Mouse (Mus musculus) natural killer cell, adult 2 months (primary cell): ENCODE measurements around the gene Pclaf.

Source experiments
- DNase-seq, 2 experiments: peaks; one replicate each; pipeline ENCODE4 v3.0.0; 2022; ENCODE audit warnings: low spot score in 2 of 2

The Pclaf gene

DNA sequence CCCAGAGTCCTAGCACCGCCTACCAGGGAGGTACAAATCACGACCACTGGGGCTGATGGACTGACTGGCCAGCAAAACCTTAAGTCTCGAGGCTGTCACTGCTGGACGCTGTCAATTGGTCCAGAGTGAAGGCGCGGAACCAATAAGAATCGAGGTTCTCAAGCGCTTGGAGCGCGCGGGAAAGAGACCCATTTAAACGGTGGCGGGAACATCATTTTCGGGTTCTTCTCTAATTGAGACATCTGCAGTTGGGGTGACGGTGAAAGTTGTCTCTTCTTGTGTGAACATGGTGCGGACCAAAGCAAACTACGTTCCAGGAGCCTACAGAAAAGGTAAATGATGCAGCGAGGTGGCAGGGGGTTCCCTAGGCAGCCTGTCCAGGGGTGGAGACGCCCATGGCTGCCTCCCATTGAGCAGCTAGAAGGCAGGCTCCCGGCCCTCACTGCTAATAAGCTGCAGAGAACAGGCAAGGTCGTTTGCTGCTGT, at the start of gene Pclaf:
Pclaf (plus strand) TSS at position 95 of the 486 bp plus-strand sequence.
- DNase-seq, result peak; percentile 63 to 73

DNA sequence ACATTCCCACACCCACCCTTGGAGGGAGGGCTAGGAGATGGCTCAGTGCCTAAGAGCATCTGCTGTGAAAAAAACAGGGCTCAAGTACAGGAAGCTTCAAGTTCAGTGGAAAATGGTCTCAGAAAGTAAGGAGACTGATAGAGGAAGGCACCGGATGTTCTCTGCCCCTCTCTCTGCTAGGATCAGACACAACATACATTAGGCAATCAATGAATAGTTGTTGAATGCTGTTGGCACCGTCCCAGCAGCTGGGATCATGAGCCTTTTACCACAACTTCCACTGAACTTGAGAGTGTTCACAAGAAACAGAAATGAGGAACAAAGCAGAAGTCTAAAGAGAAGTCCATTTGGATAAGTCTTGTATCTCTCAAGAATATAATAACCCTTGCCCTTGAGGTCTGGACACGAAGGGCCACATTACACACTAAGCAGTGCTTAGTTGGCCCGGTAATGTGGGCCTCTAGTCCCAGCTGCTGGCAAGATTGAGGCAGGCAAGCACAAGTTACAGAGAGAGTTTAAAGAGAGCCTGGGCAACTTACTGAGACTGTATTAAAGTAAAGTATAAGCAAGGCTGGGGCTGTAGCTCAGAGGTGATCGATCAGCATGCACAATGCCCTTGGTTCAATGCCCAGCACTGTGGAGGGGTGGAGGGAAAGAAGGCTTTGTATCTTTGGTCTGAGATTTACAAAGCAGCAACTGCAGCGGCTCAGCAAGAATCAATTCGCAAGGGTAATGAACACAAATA, 45.4 kb upstream of the Pclaf start:
- no peak for DNase-seq

DNA sequence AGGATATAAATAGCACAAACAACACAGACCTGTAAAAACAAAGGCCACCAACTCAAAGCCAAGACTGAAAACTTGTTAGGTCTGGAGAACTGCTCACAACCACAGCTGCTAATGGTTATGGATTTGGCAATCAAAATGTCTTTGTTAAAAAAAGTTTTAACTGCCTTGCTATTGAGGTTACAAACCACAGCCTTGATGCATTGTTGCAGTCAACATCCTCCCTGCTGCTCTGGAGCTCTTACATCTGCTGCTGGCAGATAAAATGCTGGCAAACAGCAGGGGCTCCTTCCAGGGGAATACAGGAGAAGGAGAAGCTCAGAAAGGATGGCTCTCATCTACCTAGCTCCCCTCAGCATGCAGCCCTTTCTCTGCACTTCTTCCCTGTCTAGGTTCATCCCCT, 41.9 kb upstream of the Pclaf start:
- DNase-seq, result no peak

DNA sequence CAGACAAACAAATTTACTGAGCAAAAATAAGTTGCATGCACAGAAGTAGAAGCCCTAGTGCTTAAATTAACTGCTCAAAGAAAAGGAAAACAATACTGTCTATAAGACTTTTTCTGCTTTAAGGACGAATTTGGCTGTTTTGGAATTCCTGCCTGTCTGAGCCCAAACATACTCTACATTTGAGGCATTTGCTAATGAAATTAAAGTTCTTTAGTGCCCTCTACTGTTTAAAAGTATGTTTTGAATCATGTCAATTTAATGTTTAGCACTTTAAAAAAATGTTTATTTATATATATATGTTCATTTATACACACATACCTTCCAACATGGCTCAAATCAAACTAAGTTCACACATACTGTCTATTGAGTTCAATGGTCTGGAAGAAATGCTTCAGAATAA, 39.8 kb upstream of the Pclaf start:
- no peak for DNase-seq

DNA sequence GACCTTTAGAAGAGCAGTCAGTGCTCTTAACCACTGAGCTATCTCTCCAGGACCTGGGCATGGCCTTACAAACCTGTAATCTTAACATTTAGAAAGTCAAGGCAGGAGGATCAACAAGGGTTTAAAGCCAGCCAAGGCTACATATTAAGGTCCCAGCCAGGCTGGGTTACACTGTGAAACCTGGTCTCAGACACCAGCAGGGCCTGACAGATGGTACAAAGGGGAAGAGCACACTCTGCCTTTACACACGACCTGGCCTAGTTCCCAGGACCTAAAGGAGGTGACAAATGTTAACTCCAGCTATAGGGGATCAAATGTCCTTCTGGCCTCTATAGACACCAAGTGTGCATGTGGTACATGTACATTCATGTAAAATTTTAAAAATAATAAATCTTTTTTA, 30.4 kb upstream of the Pclaf start:
- no peak for DNase-seq

DNA sequence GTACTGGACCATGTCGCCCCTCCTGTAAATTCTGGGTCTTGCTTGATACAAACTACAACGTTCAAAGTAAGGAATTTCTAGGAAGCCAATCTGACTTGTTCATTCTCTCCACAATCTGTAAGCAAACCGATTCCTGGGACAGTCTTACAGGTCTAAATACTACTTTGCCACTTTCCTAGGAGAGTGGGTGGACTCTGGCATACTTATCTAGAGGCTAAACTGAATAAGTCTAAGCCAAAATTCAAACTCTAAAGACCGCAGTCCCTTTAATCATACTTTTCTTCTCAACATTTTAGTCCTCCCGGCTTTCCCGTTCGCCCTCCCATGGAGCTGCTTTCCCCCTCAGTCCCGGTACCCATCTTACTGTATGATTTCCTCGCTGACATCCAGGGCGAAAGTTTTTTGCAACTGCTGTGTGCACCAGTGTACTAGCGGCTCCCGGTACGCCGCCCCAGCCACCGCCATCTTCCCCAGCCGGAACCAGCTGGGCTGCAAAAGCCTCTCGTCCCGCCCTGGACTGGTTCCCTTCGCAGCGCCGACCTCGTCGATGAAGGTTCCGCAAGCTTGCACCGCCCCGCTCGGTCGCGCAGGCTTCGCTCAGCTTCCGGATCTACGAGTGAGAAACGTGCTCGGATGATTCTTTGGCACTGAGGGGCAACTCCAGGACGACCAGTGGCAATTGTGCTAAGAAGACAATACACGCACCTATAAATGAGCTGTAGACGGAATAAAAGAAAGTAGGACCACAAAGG, 5.3 kb upstream of the Pclaf start:
- DNase-seq, result peak; percentile 81 to 86

DNA sequence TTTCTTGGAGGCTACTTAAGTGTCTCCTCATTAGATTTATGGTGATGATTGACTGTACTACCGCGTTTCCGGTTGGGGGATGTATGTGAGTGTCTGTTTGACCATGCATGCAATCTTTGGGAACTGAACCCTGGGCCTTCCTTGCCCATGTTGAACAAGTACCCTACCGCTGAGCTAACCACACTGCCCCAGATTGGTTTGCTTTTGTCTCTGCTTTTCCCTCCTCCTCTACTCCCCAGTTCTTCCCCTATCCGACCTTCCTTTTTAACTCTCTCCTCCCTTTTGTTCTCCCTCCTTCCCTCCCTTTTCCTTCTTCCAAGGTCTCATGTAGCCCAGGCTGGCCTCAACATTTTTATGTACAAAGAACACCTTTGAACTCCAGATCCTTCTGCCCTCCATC, 1.1 kb downstream of the Pclaf start:
- DNase-seq, result no peak

DNA sequence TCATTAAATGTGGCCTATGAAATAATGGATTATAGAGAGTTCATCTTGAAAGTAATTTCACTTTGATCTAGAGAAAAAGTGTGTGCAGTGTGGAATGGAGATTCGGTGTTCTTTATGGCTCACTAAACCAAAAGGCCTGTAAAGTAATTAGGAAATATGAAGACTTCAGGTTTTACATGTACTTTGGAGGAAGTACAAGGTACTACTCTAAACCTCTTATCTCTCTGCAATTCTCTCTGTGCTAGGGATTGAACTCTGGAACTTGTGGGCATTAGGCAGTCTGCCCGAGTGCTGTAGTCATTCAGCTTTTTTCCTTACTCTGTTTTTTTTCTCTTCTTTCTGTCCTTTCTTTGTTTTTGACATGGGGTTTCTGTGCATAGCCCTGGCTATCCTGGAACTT, 6.9 kb downstream of the Pclaf start:
- no peak for DNase-seq

DNA sequence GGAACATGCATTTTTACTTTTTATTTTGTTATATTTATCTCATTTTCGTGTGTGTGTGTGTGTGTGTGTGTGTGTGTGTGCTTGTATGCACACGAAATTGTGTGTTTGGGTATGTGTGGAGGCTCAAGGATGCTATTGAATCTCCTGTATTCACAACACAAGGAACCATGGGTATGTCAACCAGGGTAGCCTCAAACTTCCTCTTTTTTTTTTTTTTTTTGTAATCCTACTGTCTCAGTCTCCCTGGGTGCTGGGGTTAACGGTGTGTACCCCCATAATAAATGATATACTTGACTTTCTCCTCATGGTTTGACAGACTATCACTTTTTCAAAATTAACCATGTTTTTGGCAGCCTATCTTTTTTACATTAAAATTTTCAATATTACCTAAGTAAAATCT, 12.8 kb downstream of the Pclaf start:
- no peak for DNase-seq

DNA sequence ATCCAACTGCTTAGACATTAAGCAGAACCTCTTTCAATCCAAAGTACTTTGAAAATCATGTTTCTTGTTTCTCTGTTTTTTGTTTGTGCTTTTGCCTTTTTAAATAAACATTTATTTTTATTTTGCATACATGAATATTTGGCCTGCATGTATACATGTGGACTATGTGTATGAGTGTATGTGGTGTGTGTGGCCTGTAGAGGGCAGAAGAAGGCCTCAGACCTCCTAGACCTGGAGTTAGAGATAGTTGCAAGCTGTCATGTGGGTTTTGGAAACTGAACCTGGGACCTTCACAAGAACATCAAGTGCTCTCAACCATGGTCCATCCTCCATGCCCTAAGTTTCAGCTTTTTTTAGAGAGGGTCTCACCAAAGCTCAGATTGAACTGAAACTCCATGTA, 13.4 kb downstream of the Pclaf start:
- DNase-seq, result no peak

DNA sequence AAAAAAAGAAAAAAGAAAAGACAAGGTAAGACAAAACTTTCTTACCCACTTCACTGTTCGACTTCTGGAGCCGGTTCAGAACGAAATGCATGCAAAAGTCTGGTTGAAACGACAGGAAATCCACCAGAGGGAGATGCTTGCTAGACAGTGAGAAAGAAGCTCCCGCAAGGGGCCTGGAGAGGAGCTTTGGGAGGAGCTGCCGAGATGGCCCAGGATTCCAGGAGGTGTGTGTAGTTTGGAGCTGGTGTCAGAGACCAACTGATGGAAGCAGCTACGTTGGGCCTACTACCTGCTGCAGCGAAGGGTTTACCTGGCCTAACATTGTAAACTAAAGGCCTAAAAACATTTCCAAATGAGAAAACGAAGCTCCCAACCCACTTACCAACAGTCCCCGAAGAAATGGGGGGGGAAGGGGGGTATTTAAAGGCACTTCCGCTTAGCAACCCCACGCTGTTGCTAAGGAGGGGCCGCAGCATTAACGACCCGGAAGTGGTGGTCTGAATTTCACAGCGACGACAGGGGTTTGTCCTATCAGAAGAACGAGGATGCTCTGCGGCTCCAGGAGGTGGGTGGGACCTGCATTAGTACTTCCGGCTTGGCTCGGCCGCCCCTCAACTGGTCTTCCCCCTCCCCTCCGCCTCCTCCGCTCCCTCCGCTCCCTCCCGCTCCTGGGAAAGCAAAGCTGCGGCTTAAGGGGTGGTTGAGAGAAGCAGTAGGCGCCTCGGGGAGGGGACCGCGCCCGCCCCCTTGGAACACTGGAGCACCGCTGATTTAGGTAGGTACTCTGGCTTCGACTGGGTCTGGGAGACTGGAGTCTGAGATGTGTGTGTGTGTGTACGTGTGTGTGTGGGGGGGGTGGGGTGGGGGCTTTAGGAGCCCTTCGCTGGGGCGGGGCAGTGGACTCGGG, 18.6 kb downstream of the Pclaf start, which contains the start of the genes Trip4 and Csnk1g1:
Trip4 (minus strand) TSS at position 401 of the 907 bp plus-strand sequence.
Csnk1g1 (plus strand) TSS at position 531 of the 907 bp plus-strand sequence.
- peak; percentile 88 to 90 for DNase-seq

DNA sequence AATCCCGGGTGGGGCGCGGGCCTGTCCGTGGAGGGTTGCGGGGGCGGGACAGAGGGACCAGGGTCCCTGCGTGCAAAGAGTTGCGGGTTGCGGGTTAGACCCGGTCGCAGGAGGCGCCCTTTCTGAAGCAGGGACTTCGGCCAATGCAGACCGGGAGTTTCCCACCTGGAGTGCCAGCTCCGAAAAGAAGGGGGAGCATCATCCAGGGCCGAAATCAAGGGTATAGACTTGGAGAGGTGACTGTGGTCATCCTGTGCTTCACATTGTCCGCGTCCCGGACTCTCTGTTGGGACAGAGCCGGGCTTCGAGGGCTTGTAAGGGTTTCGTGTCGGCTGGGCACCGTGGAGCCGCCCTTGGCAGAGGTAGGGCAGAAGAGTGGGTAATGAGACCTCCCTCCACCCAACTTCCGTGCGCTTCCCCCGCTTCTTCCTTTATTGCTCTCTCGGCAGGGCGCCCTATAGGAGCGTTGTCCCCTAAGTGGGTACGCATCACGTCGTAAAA, 19.3 kb downstream of the Pclaf start:
- DNase-seq, result peak; percentile 27 to 37

DNA sequence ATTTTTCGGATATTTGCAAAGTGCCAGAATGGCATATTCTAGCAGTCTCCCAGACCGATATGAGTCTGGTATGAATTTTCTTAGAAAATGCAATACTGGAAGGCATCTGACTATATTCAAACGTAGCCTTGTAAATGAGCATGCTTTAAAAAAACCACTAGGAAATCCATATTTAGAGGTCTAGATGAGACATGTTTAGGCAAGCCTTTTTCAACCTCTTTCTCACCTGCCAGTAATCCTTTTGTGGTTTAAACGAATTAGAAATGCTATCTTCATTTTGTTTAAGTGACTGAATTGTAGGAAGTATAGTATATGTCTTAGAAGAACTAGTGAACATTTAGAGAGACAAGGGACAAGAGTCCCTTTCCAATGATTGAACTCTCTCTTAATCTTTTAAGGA, 19.8 kb downstream of the Pclaf start:
- DNase-seq, result no peak

DNA sequence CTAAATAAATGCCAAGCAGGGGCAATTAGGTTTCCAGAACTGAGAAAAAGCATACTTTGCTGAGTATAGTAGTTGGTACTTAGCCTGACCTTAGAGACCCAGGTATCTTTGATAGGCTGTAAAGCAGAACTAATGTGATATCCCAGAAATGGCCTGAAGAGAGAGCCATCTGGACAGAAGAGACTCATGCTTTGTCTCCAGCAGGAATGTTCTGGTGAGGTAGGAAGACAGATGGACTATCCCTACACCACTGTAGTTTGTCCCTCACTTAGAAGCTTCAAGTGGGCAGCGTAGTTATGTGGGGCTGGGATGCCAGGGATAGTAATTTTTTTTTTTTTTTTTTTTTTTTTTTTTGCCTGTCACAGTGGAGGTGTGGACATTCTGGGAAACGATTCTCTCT, 23.9 kb downstream of the Pclaf start:
- DNase-seq, result no peak

DNA sequence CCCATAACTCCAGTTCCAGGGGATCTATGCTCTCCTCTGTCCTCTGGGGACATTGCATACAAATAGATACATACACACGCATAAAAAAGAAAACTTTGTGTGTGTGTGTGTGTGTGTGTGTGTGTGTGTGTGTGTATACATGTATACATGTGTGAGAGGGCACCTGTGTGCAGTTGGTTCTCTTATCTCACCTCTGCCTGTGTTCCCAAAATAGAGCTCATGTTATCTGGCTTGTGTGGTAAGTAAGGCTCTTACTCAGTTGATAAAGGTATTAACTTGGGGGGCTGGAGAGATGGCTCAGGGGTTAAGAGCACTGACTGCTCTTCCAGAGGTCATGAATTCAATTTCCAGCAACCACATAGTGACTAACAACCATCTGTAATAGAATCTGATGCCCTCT, 27.0 kb downstream of the Pclaf start:
- no peak for DNase-seq

DNA sequence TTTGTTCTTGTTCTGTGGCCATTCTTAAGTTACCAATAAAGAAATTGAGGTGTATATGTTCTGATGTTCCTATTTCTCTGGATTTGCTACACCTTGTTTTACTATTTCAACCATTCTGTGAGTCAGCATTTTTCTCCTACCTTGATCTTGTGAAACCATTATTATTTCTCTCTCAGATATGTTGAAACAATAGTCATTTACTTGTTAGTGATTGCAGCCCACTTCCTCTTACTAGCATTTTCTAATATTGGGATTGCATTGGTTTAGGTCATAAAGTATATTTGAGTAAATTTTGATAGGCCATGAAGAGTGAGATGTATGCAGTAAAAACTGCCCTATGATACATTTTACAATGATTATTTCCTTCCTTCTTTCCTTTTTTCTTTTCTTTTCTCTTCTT, 38.4 kb downstream of the Pclaf start:
- DNase-seq, result no peak

DNA sequence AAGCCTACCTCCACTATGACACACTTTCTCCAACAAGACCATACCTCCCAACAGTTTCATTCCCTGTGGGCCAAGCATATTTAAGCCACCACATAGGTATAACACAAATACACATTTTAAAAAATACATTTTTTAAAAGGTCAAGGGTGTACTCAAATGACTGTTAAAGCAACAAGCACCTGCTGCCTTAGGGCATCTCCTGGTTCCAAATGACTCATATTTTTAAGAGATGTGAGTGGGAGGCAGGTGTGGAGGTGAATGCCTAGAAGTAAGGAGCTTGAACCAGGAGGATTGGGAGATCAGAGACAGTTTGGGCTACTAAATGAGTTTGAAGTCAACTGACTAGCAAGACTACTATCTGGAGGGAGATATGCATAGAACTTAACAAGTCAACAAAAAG, 39.8 kb downstream of the Pclaf start:
- no peak for DNase-seq

DNA sequence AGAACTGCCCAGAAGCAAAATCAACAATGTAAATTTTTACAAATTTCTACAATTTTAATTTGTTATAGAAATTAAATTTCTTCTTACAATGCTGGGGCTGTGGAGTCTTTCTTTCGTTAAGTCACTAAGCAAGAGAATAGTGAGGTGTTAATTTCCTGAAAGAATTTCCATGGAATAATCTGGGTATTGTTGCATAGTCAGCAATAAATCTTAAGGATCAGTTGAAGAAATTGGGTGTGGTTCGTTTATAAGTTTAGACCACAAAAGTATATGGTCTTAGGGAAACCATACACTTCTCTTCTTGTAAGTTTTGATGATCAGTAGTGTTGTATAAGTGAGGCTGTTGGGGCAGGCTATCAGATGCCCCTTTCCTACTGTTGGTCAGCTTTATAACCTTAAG, 47.5 kb downstream of the Pclaf start:
- no peak for DNase-seq

DNA sequence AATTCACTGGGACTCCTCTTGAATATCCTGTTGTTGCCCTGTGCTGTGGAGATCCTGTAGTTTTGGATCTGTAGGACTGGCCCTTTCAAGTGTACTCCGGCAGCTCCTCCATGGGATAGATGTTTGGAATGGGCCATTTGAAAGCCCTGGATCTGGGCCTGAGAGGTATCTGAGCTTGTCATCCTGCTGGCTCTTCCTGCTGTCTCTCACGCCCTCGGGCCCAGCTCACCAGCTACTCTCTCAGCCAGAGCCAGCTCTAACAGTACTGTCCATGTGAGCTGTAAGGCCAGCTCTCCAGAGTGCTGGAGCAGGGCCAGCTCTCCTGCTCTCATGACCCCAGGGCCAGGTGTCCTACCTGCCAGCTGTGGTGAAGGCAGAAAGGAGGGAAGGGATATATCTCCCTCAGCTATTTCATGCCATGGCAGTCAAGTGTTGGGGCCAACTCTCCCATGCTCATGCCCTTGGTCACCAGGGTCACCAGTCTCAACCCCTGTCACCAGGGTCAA, 61.1 kb downstream of the Pclaf start:
- no peak for DNase-seq
